Mouse (Mus musculus): ENCODE results near the gene Mdk. TPM values are rescaled to one million over a fixed set of nuclear protein-coding genes. Genes with fewer than 3 reads are reported as not detected.

Mdk gene
- polyA plus RNA-seq (2012; ENCODE audit: insufficient read depth, insufficient read length, missing spikeins): 1.8 TPM in 1 of 2 replicates, not detected in the other

- Histone ChIP-seq H3K27ac (replicated peaks; ENCODE audit: low read depth, low read length) (no peak within 1 kb of the TSS), H3K4me3 (ENCODE audit: insufficient read depth, low read depth, low read length) (0 out of 2 replicates have a peak within 1 kb of the TSS, but pooled peaks have one; percentile 8), H3K4me1 (ENCODE audit: control insufficient read depth, insufficient read depth, insufficient read length, low read length) (no peaks in the 10 kb centered on the region; the same call in 1 of the 2 replicates)
Observed at GRCm38 (mm10) chr2:91932160-91932711, at the start of gene Mdk. Mdk (minus strand) TSS chr2:91932297.

GRCm38 (mm10) chr2:91980830-91981229, 48.7 kb upstream of the Mdk start:
- no peak overlapping the region for H3K27ac ChIP-seq (replicated peaks; ENCODE audit: low read depth, low read length)

GRCm38 (mm10) chr2:91980245-91980644, 48.1 kb upstream of the Mdk start:
- Histone ChIP-seq H3K27ac (replicated peaks; ENCODE audit: low read depth, low read length) (no peak overlapping the region), H3K4me1 (ENCODE audit: control insufficient read depth, insufficient read depth, insufficient read length, low read length) (no peaks in the 10 kb centered on the region; the same call in 1 of the 2 replicates), H3K4me3 (ENCODE audit: insufficient read depth, low read depth, low read length) (no peak overlapping the region)

More at GRCm38 (mm10) chr2:91980830-91981229, 48.7 kb upstream of the Mdk start:
- no peaks in the 10 kb centered on the region for H3K4me1 ChIP-seq (ENCODE audit: control insufficient read depth, insufficient read depth, insufficient read length, low read length)
- H3K4me3 ChIP-seq (ENCODE audit: insufficient read depth, low read depth, low read length): no peak overlapping the region

GRCm38 (mm10) chr2:91978547-91978946, 46.5 kb upstream of the Mdk start:
- Histone ChIP-seq H3K27ac (replicated peaks; ENCODE audit: low read depth, low read length) (no peak overlapping the region), H3K4me1 (ENCODE audit: control insufficient read depth, insufficient read depth, insufficient read length, low read length) (no peaks in the 10 kb centered on the region; the same call in 1 of the 2 replicates), H3K4me3 (ENCODE audit: insufficient read depth, low read depth, low read length) (no peak overlapping the region)

- Histone ChIP-seq H3K4me1 (ENCODE audit: control insufficient read depth, insufficient read depth, insufficient read length, low read length) (no peaks in the 10 kb centered on the region; the same call in 1 of the 2 replicates), H3K4me3 (ENCODE audit: insufficient read depth, low read depth, low read length) (no peak overlapping the region), H3K27ac (replicated peaks; ENCODE audit: low read depth, low read length) (no peak overlapping the region)
Observed at GRCm38 (mm10) chr2:91977960-91978359, 45.9 kb upstream of the Mdk start.

GRCm38 (mm10) chr2:91975581-91976541, 43.8 kb upstream of the Mdk start, which contains the start of gene Dgkz:
Dgkz (minus strand) TSS chr2:91975864.
- Histone ChIP-seq H3K4me1 (ENCODE audit: control insufficient read depth, insufficient read depth, insufficient read length, low read length) (peaks cover 6% of the 10 kb centered on the region), H3K4me3 (ENCODE audit: insufficient read depth, low read depth, low read length) (peak within 1 kb of the TSS; percentile 42), H3K27ac (replicated peaks; ENCODE audit: low read depth, low read length) (no peak within 1 kb of the TSS)

- Histone ChIP-seq H3K4me3 (ENCODE audit: insufficient read depth, low read depth, low read length) (no peak overlapping the region), H3K27ac (replicated peaks; ENCODE audit: low read depth, low read length) (no peak overlapping the region), H3K4me1 (ENCODE audit: control insufficient read depth, insufficient read depth, insufficient read length, low read length) (peaks cover 10% of the 10 kb centered on the region)
Observed at GRCm38 (mm10) chr2:91973416-91974135, 41.5 kb upstream of the Mdk start.

GRCm38 (mm10) chr2:91972121-91972566, 40.0 kb upstream of the Mdk start:
- Histone ChIP-seq H3K27ac (replicated peaks; ENCODE audit: low read depth, low read length) (peak overlapping the region; percentile 86), H3K4me1 (ENCODE audit: control insufficient read depth, insufficient read depth, insufficient read length, low read length) (peaks cover 15% of the 10 kb centered on the region), H3K4me3 (ENCODE audit: insufficient read depth, low read depth, low read length) (no peak overlapping the region)

- peaks cover 18% of the 10 kb centered on the region for H3K4me1 ChIP-seq (ENCODE audit: control insufficient read depth, insufficient read depth, insufficient read length, low read length)
- H3K4me3 ChIP-seq (ENCODE audit: insufficient read depth, low read depth, low read length): no peak overlapping the region
- H3K27ac ChIP-seq (replicated peaks; ENCODE audit: low read depth, low read length): peak overlapping the region; percentile 86
Observed at GRCm38 (mm10) chr2:91971231-91972097, 39.4 kb upstream of the Mdk start.

GRCm38 (mm10) chr2:91967962-91968361, 35.9 kb upstream of the Mdk start:
- no peak overlapping the region for H3K4me3 ChIP-seq (ENCODE audit: insufficient read depth, low read depth, low read length)
- H3K27ac ChIP-seq (replicated peaks; ENCODE audit: low read depth, low read length): peak overlapping the region; percentile 83
- H3K4me1 ChIP-seq (ENCODE audit: control insufficient read depth, insufficient read depth, insufficient read length, low read length): peaks cover 23% of the 10 kb centered on the region

GRCm38 (mm10) chr2:91966367-91966766, 34.3 kb upstream of the Mdk start:
- Histone ChIP-seq H3K4me1 (ENCODE audit: control insufficient read depth, insufficient read depth, insufficient read length, low read length) (peaks cover 23% of the 10 kb centered on the region), H3K4me3 (ENCODE audit: insufficient read depth, low read depth, low read length) (no peak overlapping the region), H3K27ac (replicated peaks; ENCODE audit: low read depth, low read length) (peak overlapping the region; percentile 27; the same call in 1 of the 2 replicates)

GRCm38 (mm10) chr2:91965417-91965816, 33.3 kb upstream of the Mdk start:
- H3K4me3 ChIP-seq (ENCODE audit: insufficient read depth, low read depth, low read length): peak overlapping the region; percentile 76
- peaks cover 21% of the 10 kb centered on the region for H3K4me1 ChIP-seq (ENCODE audit: control insufficient read depth, insufficient read depth, insufficient read length, low read length)
- H3K27ac ChIP-seq (replicated peaks; ENCODE audit: low read depth, low read length): peak overlapping the region; percentile 98

- Histone ChIP-seq H3K4me1 (ENCODE audit: control insufficient read depth, insufficient read depth, insufficient read length, low read length) (peaks cover 27% of the 10 kb centered on the region), H3K27ac (replicated peaks; ENCODE audit: low read depth, low read length) (peak overlapping the region; percentile 98), H3K4me3 (ENCODE audit: insufficient read depth, low read depth, low read length) (peak overlapping the region; percentile 76)
Observed at GRCm38 (mm10) chr2:91964610-91965204, 32.6 kb upstream of the Mdk start.

Measured in brown adipose tissue, adult 24 weeks (tissue).